Mouse (Mus musculus): ENCODE results near the gene Kcnn1. TPM values are rescaled to one million over a fixed set of nuclear protein-coding genes. Genes with fewer than 3 reads are reported as not detected.
A peak's percentile ranks its signal among the peaks of the same experiment; 100 is the strongest.
"Not testable (repeated sequence)": the region's sequence is repeated elsewhere in the genome, so short reads cannot be mapped to it uniquely, and the experiment has no call there.

Gene Kcnn1
- polyA plus RNA-seq, 1 experiment from 2014 or later, result 0.72 TPM

DNA sequence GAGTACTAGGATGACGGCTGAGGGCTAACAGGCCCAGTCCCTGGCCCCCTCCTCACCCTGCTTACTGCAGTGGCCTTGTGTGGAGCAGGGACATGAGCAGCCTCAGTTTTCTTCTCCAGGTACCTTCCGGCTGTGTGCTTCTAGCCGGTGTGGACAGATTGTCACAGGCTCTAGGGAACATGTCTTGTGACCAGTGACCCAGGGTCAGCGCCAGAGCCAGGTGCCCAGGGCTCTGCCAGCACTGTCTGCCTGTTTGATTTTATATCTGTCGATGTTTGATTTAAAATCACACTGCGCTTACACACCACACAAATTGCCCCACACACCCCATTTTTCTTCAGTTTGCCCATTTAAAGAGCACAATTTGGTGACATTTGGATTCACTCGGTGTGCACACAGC is 39.3 kb downstream of the Kcnn1 start:
- Histone ChIP-seq H3K27ac (ENCODE audit: low read depth) (no peak overlapping the region), H3K4me2 (no peak overlapping the region), H3K9ac (no peak overlapping the region), H3K4me3 (ENCODE audit: low read depth, low read length) (no peak overlapping the region), H3K9me3 (ENCODE audit: low read depth, low read length) (no peaks in the 10 kb centered on the region; the same call in 1 of the 2 replicates), H3K27me3 (ENCODE audit: insufficient read depth, low read length) (no peaks in the 10 kb centered on the region), H3K4me1 (ENCODE audit: insufficient read depth) (no peaks in the 10 kb centered on the region), H3K36me3 (ENCODE audit: insufficient read depth) (no peaks in the 10 kb centered on the region)
- 83% methylated on average over 7 of the region's 7 CpGs for WGBS
- no peak for TF ChIP-seq CTCF (IDR thresholded peaks at IDR 0.05; ENCODE audit: low read depth)
- DNase-seq (no peak), ATAC-seq (ENCODE audit: insufficient read depth) (no peak)

DNA sequence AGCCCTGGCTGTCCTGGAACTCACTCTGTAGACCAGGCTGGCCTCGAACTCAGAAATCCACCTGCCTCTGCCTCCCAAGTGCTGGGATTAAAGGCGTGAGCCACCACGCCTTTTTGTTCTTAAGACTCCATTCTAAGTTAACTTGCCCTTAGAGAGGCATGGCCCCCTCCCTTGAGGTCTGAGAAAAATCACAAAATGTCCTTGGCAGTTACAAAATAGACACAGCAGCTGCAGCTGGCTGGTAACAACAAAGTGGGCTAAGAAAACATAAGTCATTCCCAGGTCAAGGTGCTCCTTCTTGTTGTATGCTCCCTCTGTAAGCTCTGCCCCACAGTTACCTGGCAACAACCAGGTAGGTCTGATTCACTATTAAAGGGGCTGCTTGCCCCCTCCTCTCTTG is 40.5 kb downstream of the Kcnn1 start:
- not testable (repeated sequence) for H3K9ac ChIP-seq; H3K9me3 ChIP-seq (ENCODE audit: low read depth, low read length); H3K4me2 ChIP-seq; H3K27me3 ChIP-seq (ENCODE audit: insufficient read depth, low read length); DNase-seq; H3K4me1 ChIP-seq (ENCODE audit: insufficient read depth); H3K36me3 ChIP-seq (ENCODE audit: insufficient read depth); H3K27ac ChIP-seq (ENCODE audit: low read depth); H3K4me3 ChIP-seq (ENCODE audit: low read depth, low read length); ATAC-seq (ENCODE audit: insufficient read depth)
- 83% methylated on average over 3 of the region's 3 CpGs for WGBS

DNA sequence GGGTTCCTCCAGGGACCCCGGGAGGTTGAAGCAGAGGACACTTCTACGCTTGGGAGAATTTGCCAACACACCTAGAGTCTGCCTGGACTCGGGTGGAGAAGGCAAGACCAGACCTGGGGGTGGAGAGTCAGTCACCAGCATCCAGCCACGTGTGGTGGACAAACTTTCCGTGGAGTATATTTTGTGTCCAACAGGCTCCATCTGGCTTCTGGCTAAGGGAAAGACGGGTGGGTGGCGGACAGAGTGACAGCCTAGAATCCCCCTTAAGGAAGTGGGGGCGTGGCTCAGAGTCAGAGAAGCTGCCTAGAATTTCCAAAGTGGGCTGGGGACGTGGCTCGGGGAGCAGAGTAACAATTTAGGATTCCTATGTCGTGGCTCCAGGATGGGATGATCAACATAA is 41.1 kb downstream of the Kcnn1 start:
- H3K27me3 ChIP-seq (ENCODE audit: insufficient read depth, low read length), result peaks cover 5% of the 10 kb centered on the region
- no peak for TF ChIP-seq CTCF (IDR thresholded peaks at IDR 0.05; ENCODE audit: low read depth)
- no peak overlapping the region for H3K27ac ChIP-seq (ENCODE audit: low read depth)

DNA sequence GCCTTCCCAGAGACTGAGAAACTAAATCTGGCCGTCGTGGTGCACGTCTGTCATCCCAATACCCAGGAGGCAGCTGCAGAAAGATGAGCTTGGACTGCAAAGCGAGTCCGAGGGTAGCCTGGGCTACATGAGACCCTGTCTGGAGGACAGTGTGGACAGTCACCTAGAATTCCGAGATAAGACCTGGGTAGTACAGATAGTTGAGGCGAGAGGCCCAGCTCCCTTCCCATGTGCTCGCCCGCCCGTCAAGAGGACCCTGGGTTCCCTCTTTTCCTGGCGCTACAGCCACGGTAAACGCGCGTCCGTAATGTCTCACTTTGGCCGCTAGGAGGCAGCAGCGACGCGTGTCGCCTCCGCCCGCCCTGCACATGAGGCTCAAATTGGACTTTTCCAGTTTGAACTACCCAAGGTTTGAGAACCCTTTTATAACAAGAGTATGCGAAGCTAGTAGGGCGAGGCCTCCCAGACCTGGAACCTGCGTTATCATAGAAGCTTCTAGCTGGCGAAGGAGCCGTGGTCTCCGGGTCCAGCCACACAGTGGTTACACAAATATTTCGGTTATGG is 41.6 kb downstream of the Kcnn1 start:
- Histone ChIP-seq H3K4me2 (0 out of 2 replicates have a peak overlapping the region, but pooled peaks have one; percentile 5), H3K9ac (no peak overlapping the region), H3K27ac (ENCODE audit: low read depth) (no peak overlapping the region), H3K9me3 (ENCODE audit: low read depth, low read length) (peaks cover 2% of the 10 kb centered on the region; the same call in 1 of the 2 replicates), H3K4me3 (ENCODE audit: low read depth, low read length) (no peak overlapping the region), H3K36me3 (ENCODE audit: insufficient read depth) (no peaks in the 10 kb centered on the region), H3K4me1 (ENCODE audit: insufficient read depth) (no peaks in the 10 kb centered on the region), H3K27me3 (ENCODE audit: insufficient read depth, low read length) (peaks cover 10% of the 10 kb centered on the region)
- 16% methylated on average over 30 of the region's 30 CpGs for WGBS
- DNase-seq, result peak; percentile 90
- peak; percentile 98 for TF ChIP-seq CTCF (IDR thresholded peaks at IDR 0.05; ENCODE audit: low read depth)
- peak; percentile 49 for ATAC-seq (ENCODE audit: insufficient read depth)

More for the DNA sequence above, 41.1 kb downstream of the Kcnn1 start:
- no peak for DNase-seq
- Histone ChIP-seq H3K4me1 (ENCODE audit: insufficient read depth) (no peaks in the 10 kb centered on the region), H3K4me2 (0 out of 2 replicates have a peak overlapping the region, but pooled peaks have one; percentile 5), H3K9ac (no peak overlapping the region), H3K4me3 (ENCODE audit: low read depth, low read length) (no peak overlapping the region), H3K9me3 (ENCODE audit: low read depth, low read length) (peaks cover 2% of the 10 kb centered on the region; the same call in 1 of the 2 replicates), H3K36me3 (ENCODE audit: insufficient read depth) (no peaks in the 10 kb centered on the region)
- ATAC-seq (ENCODE audit: insufficient read depth), result peak; percentile 1; the same call in 1 of the 2 replicates
- 30% methylated on average over 11 of the region's 11 CpGs for WGBS

DNA sequence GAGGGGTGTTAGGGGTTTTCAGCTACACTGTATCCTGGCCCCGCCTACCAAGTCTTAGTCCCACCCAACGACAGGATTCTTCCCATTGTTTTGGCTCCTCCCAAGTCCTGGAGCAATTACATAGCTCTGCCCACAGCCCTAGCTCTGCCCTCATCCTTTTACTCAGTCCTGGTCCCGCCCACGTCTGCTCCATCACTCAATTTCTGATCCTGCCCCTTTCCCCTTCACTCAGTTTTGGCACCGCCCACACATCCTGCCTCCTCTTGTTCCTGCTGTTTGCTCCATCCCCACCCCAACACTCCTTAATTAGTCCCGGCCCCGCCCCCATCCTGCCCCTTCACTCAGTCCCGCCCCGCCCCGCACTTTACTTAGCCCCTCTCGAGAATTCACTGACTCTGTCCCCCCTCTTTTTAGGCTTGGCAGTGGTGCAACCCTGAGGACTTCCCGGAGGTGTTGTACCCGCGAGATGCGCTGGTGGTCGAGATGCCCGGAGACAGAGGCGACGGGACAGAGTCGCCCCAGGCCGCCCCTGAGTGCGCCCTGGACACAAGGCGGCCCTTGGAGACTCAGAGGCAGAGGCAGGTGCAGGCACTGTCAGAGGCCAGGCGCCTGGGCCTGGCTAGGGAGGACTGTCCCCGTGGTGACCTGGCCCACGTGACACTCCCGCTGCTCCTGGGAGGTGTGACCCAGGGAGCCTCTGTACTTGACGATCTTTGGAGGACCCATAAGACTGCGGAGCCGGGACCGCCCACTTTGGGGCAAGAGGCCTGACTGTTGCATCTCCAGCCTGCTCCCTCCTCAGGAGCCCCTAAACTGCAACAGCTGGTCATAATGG is 42.7 kb downstream of the Kcnn1 start:
- H3K4me1 ChIP-seq (ENCODE audit: insufficient read depth), result no peaks in the 10 kb centered on the region
- H3K9ac ChIP-seq, result no peak overlapping the region
- TF ChIP-seq CTCF (IDR thresholded peaks at IDR 0.05; ENCODE audit: low read depth), result no peak
- ATAC-seq (ENCODE audit: insufficient read depth) (peak; percentile 80), DNase-seq (peak; percentile 82)
- H3K27me3 ChIP-seq (ENCODE audit: insufficient read depth, low read length), result peaks cover 17% of the 10 kb centered on the region
- WGBS, result 3% methylated on average over 31 of the region's 31 CpGs
- H3K9me3 ChIP-seq (ENCODE audit: low read depth, low read length), result peaks cover 2% of the 10 kb centered on the region; the same call in 1 of the 2 replicates
- H3K4me2 ChIP-seq, result peak overlapping the region; percentile 48
- no peaks in the 10 kb centered on the region for H3K36me3 ChIP-seq (ENCODE audit: insufficient read depth)
- no peak overlapping the region for H3K4me3 ChIP-seq (ENCODE audit: low read depth, low read length)
- H3K27ac ChIP-seq (ENCODE audit: low read depth), result no peak overlapping the region

DNA sequence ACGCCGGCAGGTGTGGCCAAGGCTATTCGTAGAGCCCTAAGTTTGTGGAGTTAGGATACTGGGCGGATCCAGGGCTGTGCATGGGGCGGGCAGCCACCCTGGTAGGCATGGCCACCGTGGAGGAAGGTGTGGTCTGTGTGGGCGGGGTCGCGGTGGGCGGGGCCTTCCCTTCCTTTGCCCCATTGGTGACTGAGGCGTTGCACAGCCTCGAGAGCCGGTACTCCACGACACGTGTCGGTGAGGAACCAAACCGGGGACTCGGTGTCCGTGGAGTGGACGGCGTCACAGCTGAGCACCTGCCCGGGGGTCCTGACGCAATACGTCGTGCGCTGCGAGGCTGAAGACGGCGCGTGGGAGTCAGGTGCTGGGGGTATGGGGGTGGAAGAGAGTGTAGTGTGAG is 46.4 kb downstream of the Kcnn1 start:
- peak overlapping the region; percentile 47 for H3K4me2 ChIP-seq
- H3K27me3 ChIP-seq (ENCODE audit: insufficient read depth, low read length), result peaks cover 21% of the 10 kb centered on the region
- 3% methylated on average over 30 of the region's 30 CpGs for WGBS
- peaks cover 2% of the 10 kb centered on the region; the same call in 1 of the 2 replicates for H3K9me3 ChIP-seq (ENCODE audit: low read depth, low read length)
- ATAC-seq (ENCODE audit: insufficient read depth) (peak; percentile 42), DNase-seq (peak; percentile 42)
- no peak overlapping the region for H3K27ac ChIP-seq (ENCODE audit: low read depth)
- no peak for TF ChIP-seq CTCF (IDR thresholded peaks at IDR 0.05; ENCODE audit: low read depth)
- peak overlapping the region; percentile 12 for H3K4me3 ChIP-seq (ENCODE audit: low read depth, low read length)
- no peak overlapping the region for H3K9ac ChIP-seq
- H3K36me3 ChIP-seq (ENCODE audit: insufficient read depth), result no peaks in the 10 kb centered on the region
- H3K4me1 ChIP-seq (ENCODE audit: insufficient read depth), result no peaks in the 10 kb centered on the region

DNA sequence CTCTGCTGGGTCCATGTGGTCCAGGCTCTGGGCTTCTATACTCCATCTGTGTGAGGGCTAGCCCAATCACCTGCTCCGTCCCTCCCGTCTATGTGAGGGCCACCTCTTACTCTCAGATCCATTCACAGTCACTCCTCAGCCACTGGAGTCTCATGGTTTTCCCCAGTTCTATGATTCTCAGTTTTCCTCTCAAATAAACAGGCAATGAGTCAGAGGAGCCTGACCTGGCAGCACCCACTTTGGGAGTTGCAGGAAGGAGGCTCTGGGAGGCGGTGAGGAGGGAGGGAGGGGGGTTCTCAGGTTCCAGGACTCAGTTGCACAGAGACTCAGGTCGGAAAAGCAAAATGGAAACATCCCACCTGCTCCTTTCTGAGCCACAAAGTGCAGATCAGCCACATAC is 50.2 kb downstream of the Kcnn1 start:
- ATAC-seq (ENCODE audit: insufficient read depth), result no peak
- H3K9ac ChIP-seq, result no peak overlapping the region
- H3K27me3 ChIP-seq (ENCODE audit: insufficient read depth, low read length), result peaks cover 21% of the 10 kb centered on the region
- H3K4me3 ChIP-seq (ENCODE audit: low read depth, low read length), result no peak overlapping the region
- H3K27ac ChIP-seq (ENCODE audit: low read depth), result no peak overlapping the region
- H3K4me1 ChIP-seq (ENCODE audit: insufficient read depth), result no peaks in the 10 kb centered on the region
- H3K4me2 ChIP-seq, result no peak overlapping the region
- DNase-seq, result no peak
- 45% methylated on average over 4 of the region's 4 CpGs for WGBS
- no peaks in the 10 kb centered on the region for H3K36me3 ChIP-seq (ENCODE audit: insufficient read depth)
- no peaks in the 10 kb centered on the region for H3K9me3 ChIP-seq (ENCODE audit: low read depth, low read length)
- TF ChIP-seq CTCF (IDR thresholded peaks at IDR 0.05; ENCODE audit: low read depth), result no peak

All from lung, embryonic 14.5 days (tissue).